Mouse (Mus musculus): ENCODE data around the gene Thbs2.
"Not testable (repeated sequence)": the region's sequence is repeated elsewhere in the genome, so short reads cannot be mapped to it uniquely, and the experiment has no call there.

Gene Thbs2

DNA sequence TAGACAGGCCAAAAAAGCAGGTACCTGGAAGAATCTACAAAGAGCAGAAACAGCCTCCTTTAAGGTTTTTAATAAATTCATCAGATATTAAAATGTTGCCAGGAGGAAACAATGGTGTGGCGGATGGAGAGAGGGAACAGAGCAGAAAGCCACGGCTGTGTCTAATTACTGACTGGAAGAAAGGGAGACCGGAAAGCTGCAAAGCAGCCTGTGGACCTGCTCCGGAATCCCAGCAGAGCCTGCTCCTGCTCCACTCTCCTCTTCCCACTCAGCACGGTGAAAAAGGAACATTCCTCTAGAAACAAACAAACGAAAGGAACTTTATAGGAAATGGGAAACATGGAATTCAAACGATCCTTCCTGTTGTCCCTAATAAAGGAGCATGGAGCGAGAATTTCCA, 69.6 kb downstream of the Thbs2 start:
- DNase-seq = no peak

DNA sequence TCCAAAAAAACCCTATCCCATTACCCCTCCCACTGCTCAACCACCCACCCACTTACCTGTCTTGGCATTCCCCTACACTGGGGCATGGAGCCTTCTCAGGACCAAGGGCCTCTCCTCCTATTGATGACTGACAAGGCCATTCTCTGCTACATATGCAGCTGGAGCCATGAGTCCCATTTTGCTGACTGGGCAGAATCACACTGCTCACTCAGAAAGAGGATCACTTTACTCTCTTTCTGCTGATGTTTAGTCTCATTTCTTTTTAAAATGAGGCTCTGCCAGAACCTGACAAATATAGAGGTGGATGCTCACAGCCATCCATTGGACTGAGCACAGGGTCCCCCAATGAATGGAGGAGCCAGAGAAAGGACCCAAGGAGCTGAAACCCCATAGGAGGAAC, 73.0 kb downstream of the Thbs2 start:
- DNase-seq = not testable (repeated sequence)

DNA sequence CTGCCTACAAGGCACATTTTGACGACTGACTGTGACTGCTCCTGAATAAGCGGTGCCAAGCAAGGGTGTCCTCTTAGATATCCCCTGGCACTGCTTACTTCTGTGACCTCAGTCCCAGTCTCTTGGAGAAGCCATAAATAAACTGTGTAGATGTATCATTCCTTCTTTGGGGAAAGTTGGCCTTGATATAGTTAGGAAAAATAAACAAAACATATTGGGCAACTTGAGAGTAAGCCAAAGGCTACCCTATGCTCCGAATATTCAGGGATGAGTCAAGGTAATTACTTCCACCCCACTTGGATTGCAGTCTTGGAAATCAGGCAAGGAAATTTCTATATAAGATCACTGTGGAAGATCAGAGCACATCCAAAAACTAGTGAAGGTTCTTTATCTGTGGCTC, 74.0 kb downstream of the Thbs2 start:
- DNase-seq = no peak

DNA sequence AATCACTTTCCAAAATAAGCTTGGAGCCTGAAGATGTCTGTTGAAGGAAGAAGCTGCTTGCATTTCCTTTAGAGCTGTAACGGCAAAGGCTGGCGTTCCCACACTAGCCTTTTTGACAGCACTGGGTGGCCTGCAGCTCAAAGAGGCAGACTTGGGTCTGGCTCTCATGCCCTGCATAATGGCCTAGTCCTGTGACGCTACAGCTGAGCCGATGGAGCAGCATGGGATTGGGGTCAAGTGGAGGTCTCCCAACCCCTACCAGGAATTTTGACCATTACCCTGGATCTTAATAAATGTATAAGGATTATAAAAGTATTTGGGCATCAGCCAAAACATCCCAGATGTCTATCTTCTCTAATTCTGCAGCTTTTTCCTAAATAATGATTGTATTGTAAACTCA, 75.0 kb downstream of the Thbs2 start:
- no peak for DNase-seq
